Mouse (Mus musculus): ENCODE results near the gene Pik3r1.

DNA sequence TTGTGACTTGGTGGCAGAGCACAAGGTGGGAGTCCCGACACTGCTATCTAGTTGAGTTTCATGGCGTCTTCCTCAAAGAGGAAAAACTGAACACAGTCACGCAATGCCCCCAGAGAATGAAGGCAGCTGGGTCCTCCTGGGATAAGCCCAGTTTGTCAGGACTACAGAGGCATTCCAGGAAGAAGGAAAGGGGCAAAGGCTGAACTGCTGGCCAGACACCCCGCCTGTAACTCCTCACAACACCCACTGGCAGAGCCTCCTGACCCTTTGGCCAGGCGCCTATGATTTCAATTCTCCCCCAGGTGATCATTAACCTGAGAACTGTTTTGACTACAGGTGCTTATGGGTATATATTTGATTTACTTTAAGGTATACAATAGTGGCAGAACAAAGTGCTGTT is 3.9 kb downstream of the Pik3r1 start:
- no peak for TF ChIP-seq ZC3H11A (IDR thresholded peaks at IDR 0.05; ENCODE audit: borderline replicate concordance, low read depth, low read length)
- no peak for TF ChIP-seq ZNF384 (IDR thresholded peaks at IDR 0.05; ENCODE audit: low read depth, low read length)
- no peak for TF ChIP-seq CHD2 (IDR thresholded peaks at IDR 0.05; ENCODE audit: low read depth, low read length)
- TF ChIP-seq HCFC1 (IDR thresholded peaks at IDR 0.05; ENCODE audit: borderline replicate concordance, insufficient read depth, low read length): no peak

Measured in ES-E14 (cell line).